Mouse (Mus musculus): ENCODE measurements around the gene Cplx3. TPM values are rescaled to one million over a fixed set of nuclear protein-coding genes. Genes with fewer than 3 reads are reported as not detected.

Gene Cplx3
- polyA plus RNA-seq, 2 experiments: not detected

DNA sequence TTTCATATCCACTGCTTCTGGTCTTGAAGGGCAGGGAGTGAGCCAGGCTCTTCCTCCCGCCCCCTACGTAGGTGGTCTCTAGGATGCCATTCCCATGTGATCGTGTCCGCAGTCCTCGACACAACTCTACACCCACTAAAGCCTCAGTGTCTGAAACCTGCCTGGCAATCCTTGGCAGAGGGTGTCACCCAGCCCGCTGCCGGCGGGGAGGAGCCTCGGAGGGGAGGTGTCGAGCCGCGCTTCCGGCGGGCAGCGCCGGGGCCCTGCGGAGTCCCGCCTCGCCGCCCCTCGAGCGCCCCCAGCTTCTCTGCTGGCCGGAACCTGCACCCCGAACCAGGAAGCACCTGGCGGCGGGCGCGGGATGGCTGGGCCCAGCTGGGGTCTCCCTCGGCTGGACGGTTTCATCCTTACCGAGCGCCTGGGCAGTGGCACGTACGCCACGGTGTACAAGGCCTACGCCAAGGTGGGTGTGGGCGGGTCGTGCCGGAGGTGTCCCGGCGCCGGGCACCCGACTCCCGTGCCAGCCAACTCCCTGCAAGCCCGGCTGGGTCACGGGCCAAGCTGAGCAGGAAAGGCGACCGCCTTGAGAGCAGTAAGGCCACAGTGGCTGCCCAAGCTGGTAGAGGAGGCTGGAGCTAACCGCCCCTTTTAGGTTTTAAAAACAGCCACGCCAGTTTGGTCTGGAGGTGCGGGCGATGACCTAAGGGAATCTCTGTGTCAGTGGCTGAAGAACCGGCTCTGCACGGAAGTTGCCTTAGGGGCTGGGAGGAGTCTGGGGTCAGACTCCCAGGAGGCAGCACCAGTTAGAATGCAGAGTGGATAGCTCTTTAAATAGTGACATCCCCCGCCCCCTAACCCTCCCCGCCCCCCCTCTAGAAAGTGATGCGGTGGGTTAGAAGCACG lies 16.6 kb downstream of the Cplx3 start, which contains the start of gene Ulk3:
Gene Ulk3 (plus strand): TSS at position 229 of the 903 bp plus-strand sequence.
- Histone ChIP-seq H3K36me3 (replicated peaks; ENCODE audit: control insufficient read depth, insufficient read depth, low read depth) (no peaks in the 10 kb centered on the region), H3K4me2 (ENCODE audit: low read depth) (peak within 1 kb of the TSS; percentile 91), H3K4me3 (ENCODE audit: insufficient read depth in 1 of 2, low read depth in 2 of 2, low read length in 2 of 2) (peak within 1 kb of the TSS; percentile 74 to 81), H3K9me3 (ENCODE audit: control insufficient read depth, low read length) (no peaks in the 10 kb centered on the region), H3K9ac (replicated peaks) (peak within 1 kb of the TSS; percentile 76), H3K27me3 (ENCODE audit: control insufficient read depth, insufficient read depth, low read length) (no peaks in the 10 kb centered on the region), H3K4me1 (replicated peaks; ENCODE audit: control insufficient read depth in 2 of 2, insufficient read depth in 2 of 2, low read length in 1 of 2) (peaks cover 4 to 6% of the 10 kb centered on the region in 2 experiments), H3K27ac (no peak within 1 kb of the TSS; the same call in 1 of the 2 replicates)
- ATAC-seq (ENCODE audit: insufficient read depth): peak; percentile 81
- peak; percentile 38 to 58 (median 53) for DNase-seq (ENCODE audit: low read depth in 3 of 3, low spot score in 3 of 3)
- under 1% methylated on average over 58 of the region's 58 CpGs for WGBS (ENCODE audit: insufficient replicate concordance)
- TF ChIP-seq CTCF (IDR thresholded peaks at IDR 0.05; ENCODE audit: low read depth) (peak; percentile 34), EP300 (IDR thresholded peaks at IDR 0.05; ENCODE audit: low read depth) (no peak)

DNA sequence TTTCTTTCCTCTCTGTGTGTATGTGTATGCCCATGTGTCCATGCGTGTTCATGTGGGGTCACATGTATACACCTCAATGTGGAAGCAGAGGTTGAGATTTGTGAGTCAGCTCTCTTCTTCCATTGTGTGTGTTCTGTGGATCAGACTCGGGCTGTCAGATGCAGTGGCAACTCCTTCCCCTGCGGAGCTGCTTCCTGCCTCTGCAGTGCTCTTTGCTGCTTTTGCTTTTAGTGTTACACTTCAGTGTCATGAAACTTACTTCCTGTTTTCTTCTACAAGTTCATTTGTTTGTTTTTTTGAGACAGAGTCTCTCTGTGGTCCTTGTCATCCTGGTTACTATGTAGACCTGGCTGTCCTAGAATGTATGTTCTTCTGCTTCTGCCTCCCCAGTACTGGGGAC lies 21.1 kb downstream of the Cplx3 start:
- DNase-seq (ENCODE audit: low read depth in 3 of 3, low spot score in 3 of 3) (no peak), ATAC-seq (ENCODE audit: insufficient read depth) (no peak)
- Histone ChIP-seq H3K4me2 (ENCODE audit: low read depth) (no peak overlapping the region), H3K9ac (replicated peaks) (no peak overlapping the region), H3K4me1 (replicated peaks; ENCODE audit: control insufficient read depth in 2 of 2, insufficient read depth in 2 of 2, low read length in 1 of 2) (peaks cover 4 to 6% of the 10 kb centered on the region in 2 experiments), H3K4me3 (ENCODE audit: insufficient read depth in 1 of 2, low read depth in 2 of 2, low read length in 2 of 2) (no peak overlapping the region), H3K36me3 (replicated peaks; ENCODE audit: control insufficient read depth, insufficient read depth, low read depth) (peaks cover 5% of the 10 kb centered on the region), H3K27me3 (ENCODE audit: control insufficient read depth, insufficient read depth, low read length) (no peaks in the 10 kb centered on the region), H3K9me3 (ENCODE audit: control insufficient read depth, low read length) (no peaks in the 10 kb centered on the region), H3K27ac (no peak overlapping the region)
- WGBS (ENCODE audit: insufficient replicate concordance): 60% methylated on average over 3 of the region's 3 CpGs
- no peak for TF ChIP-seq CTCF (IDR thresholded peaks at IDR 0.05; ENCODE audit: low read depth)
- TF ChIP-seq EP300 (IDR thresholded peaks at IDR 0.05; ENCODE audit: low read depth): no peak

DNA sequence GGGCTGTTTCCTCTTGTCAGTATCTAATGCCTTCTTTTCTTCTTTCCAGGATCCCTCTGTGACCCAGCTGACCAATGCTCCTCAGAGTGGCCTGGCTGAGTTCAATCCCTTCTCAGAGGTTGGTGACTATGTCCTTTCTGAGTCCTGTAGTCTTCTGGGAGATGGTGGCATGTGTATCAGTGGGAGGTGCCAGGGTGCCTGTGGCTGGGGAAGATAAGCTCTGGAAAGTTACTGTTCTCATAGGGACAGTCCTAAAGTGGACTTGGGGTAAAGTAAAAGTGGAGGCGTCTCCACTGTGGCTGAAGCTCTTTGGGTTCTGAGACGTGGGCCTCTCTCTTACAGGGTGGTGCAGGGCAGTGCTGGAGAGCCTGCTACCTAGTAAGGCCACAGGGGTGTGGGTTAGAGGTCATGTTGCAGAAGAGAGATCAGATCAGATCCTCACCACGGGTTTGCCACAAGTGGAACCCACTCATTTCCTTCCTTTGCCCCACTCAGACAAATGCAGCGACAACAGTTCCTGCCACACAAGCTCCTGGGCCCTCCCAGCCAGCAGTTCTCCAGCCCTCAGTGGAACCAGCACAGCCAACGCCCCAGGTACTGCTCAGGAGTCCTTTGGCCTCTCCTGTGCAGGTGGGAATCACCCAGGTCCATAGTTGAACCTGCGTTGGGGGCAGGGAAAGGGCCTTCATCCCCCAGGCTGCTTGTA lies 28.8 kb downstream of the Cplx3 start:
- DNase-seq (ENCODE audit: low read depth in 3 of 3, low spot score in 3 of 3) (peak in 1 of 3 experiments; percentile 49), ATAC-seq (ENCODE audit: insufficient read depth) (peak; percentile 86)
- Histone ChIP-seq H3K4me2 (ENCODE audit: low read depth) (peak overlapping the region; percentile 35), H3K36me3 (replicated peaks; ENCODE audit: control insufficient read depth, insufficient read depth, low read depth) (peaks cover 5% of the 10 kb centered on the region), H3K4me3 (ENCODE audit: insufficient read depth in 1 of 2, low read depth in 2 of 2, low read length in 2 of 2) (no peak overlapping the region), H3K4me1 (replicated peaks; ENCODE audit: control insufficient read depth in 2 of 2, insufficient read depth in 2 of 2, low read length in 1 of 2) (peaks cover 10 to 15% of the 10 kb centered on the region in 2 experiments), H3K27me3 (ENCODE audit: control insufficient read depth, insufficient read depth, low read length) (no peaks in the 10 kb centered on the region), H3K9me3 (ENCODE audit: control insufficient read depth, low read length) (no peaks in the 10 kb centered on the region), H3K27ac (peak overlapping the region; percentile 45), H3K9ac (replicated peaks) (peak overlapping the region; percentile 36)
- TF ChIP-seq CTCF (IDR thresholded peaks at IDR 0.05; ENCODE audit: low read depth) (no peak), EP300 (IDR thresholded peaks at IDR 0.05; ENCODE audit: low read depth) (peak; percentile 57)
- 20% methylated on average over 6 of the region's 6 CpGs for WGBS (ENCODE audit: insufficient replicate concordance)

- H3K36me3 ChIP-seq (replicated peaks; ENCODE audit: control insufficient read depth, insufficient read depth, low read depth): no peaks in the 10 kb centered on the region
- no peaks in the 10 kb centered on the region for H3K9me3 ChIP-seq (ENCODE audit: control insufficient read depth, low read length)
- H3K27me3 ChIP-seq (ENCODE audit: control insufficient read depth, insufficient read depth, low read length): no peaks in the 10 kb centered on the region
- no peak for DNase-seq (ENCODE audit: low read depth in 3 of 3, low spot score in 3 of 3)
- no peak overlapping the region for H3K27ac ChIP-seq
- WGBS (ENCODE audit: insufficient replicate concordance): 69% methylated on average over 3 of the region's 3 CpGs
- no peak for TF ChIP-seq EP300 (IDR thresholded peaks at IDR 0.05; ENCODE audit: low read depth)
- TF ChIP-seq CTCF (IDR thresholded peaks at IDR 0.05; ENCODE audit: low read depth): no peak
- ATAC-seq (ENCODE audit: insufficient read depth): no peak
- no peak overlapping the region for H3K4me2 ChIP-seq (ENCODE audit: low read depth)
- no peak overlapping the region for H3K9ac ChIP-seq (replicated peaks)
- peaks cover 10 to 15% of the 10 kb centered on the region in 2 experiments for H3K4me1 ChIP-seq (replicated peaks; ENCODE audit: control insufficient read depth in 2 of 2, insufficient read depth in 2 of 2, low read length in 1 of 2)
- H3K4me3 ChIP-seq (ENCODE audit: insufficient read depth in 1 of 2, low read depth in 2 of 2, low read length in 2 of 2): no peak overlapping the region
Measured at GRCm38 (mm10) chr9:57575577-57575976, 30.5 kb downstream of the Cplx3 start.

DNA sequence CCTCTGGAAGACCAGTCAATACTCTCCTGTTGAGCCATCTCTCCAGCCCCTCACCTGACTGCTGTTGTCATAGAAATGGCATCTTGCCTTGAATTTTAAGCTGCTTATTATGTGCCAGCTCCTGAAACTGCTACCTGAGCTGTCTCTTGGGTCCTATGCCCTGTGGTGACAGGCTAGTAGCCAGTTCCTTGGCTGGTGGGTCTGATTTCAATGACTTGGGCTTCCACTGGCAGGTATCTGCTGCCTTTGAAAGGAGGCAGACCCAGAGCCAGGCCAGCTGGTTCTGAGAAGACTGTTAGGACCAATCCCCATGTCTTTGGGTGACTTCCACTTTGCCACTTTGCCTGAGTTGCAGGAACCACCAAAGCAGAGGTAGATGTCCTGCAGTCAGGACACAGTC lies 31.7 kb downstream of the Cplx3 start:
- DNase-seq (ENCODE audit: low read depth in 3 of 3, low spot score in 3 of 3): no peak
- TF ChIP-seq EP300 (IDR thresholded peaks at IDR 0.05; ENCODE audit: low read depth): no peak
- TF ChIP-seq CTCF (IDR thresholded peaks at IDR 0.05; ENCODE audit: low read depth): no peak
- peaks cover 10 to 15% of the 10 kb centered on the region in 2 experiments for H3K4me1 ChIP-seq (replicated peaks; ENCODE audit: control insufficient read depth in 2 of 2, insufficient read depth in 2 of 2, low read length in 1 of 2)
- no peak overlapping the region for H3K9ac ChIP-seq (replicated peaks)
- H3K4me3 ChIP-seq (ENCODE audit: insufficient read depth in 1 of 2, low read depth in 2 of 2, low read length in 2 of 2): no peak overlapping the region
- no peak overlapping the region for H3K27ac ChIP-seq
- no peak for ATAC-seq (ENCODE audit: insufficient read depth)
- no peak overlapping the region for H3K4me2 ChIP-seq (ENCODE audit: low read depth)
- H3K9me3 ChIP-seq (ENCODE audit: control insufficient read depth, low read length): no peaks in the 10 kb centered on the region
- no peaks in the 10 kb centered on the region for H3K27me3 ChIP-seq (ENCODE audit: control insufficient read depth, insufficient read depth, low read length)
- H3K36me3 ChIP-seq (replicated peaks; ENCODE audit: control insufficient read depth, insufficient read depth, low read depth): 0 out of 2 replicates have a peak, but pooled peaks cover 2% of the 10 kb centered on the region
